Mouse (Mus musculus) natural killer cell, adult 2 months (primary cell): Measurements from ENCODE around the gene Spcs1.

Experiments used
- DNase-seq, 2 experiments: peaks; one replicate each; pipeline ENCODE4 v3.0.0; 2022; ENCODE audit warnings: low spot score in 2 of 2

Gene Spcs1

GRCm38 (mm10) chr14:30949986-30950385 is 51.5 kb downstream of the Spcs1 start:
- no peak for DNase-seq
